Mouse (Mus musculus): ENCODE data around the gene Nod2. TPM values are rescaled to one million over a fixed set of nuclear protein-coding genes. Genes with fewer than 3 reads are reported as not detected.

Gene Nod2
- total and polyA plus RNA-seq, 3 experiments: 1.1 to 1.9 (median 1.5) TPM

DNA sequence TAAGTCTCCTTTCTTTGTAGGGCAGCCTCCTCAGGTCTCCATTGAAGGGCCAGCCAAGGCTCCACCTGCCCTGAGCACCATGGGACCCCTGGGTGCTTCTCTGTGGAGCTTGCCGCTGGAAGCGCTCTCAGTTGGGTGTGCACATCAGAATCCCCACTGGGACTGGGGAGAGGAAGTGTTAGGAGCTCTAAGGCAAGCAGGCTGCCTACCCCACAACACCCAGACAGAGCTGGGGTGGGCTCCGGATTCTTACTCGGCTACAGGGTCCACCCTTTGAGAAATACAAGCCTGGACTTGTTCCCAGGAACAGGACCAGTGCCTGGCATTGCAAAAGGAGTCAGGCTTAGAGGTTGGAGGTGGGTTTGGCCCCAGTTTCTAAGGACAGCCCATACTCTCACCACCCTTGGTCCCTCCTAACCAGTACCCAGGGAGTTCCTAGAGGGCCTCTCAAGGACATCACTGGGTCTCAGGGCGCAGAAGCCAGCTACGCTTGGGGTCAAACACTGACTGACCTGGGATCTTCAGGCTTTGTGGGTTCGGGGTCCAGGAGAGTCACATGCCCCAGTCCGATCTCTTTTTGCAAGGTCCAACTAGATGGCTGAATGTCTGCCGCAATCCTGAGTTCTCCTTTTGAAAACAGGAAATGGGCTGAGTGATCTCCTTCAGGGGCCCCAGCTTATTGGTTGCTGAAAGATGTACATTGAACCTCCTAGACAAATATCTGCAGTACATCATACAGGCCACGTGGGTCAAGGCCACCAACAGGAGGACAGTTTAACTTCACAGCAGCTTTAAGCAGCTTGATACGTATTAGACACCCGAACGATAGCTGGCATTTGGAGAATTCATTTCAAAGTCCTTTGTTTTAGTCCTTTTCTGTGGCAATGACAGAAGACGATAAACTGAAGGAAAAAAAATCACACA is 11.4 kb upstream of the Nod2 start, which contains the start of gene Snx20:
TSS of gene Snx20 (minus strand) at position 655 of the 924 bp plus-strand sequence.
- intact Hi-C loops (cut with DNase I): no loop called here
- no peaks in the 10 kb centered on the region for H3K36me3 ChIP-seq (ENCODE audit: control insufficient read depth, insufficient read depth, low read length)
- WGBS: 63% methylated on average over 14 of the region's 14 CpGs
- H3K27me3 ChIP-seq (ENCODE audit: control insufficient read depth, insufficient read depth, low read length): no peaks in the 10 kb centered on the region
- TF ChIP-seq EP300 (IDR thresholded peaks at IDR 0.05; ENCODE audit: insufficient read depth, low read depth, low read length): no peak
- no peak for TF ChIP-seq POLR2A (IDR thresholded peaks at IDR 0.05; ENCODE audit: insufficient read depth, low read depth, low read length)
- TF ChIP-seq CTCF (IDR thresholded peaks at IDR 0.05): no peak
- H3K4me1 ChIP-seq (ENCODE audit: control insufficient read depth, insufficient read depth, low read length): peaks cover 10% of the 10 kb centered on the region
- H3K27ac ChIP-seq: peak within 1 kb of the TSS; percentile 29
- peak; percentile 48 to 66 for DNase-seq
- no peak within 1 kb of the TSS for H3K4me3 ChIP-seq
- no peak within 1 kb of the TSS for H3K9ac ChIP-seq (ENCODE audit: low read depth, low read length)
- H3K79me2 ChIP-seq (replicated peaks; ENCODE audit: control insufficient read depth, insufficient read depth, low read length): no peaks in the 10 kb centered on the region

DNA sequence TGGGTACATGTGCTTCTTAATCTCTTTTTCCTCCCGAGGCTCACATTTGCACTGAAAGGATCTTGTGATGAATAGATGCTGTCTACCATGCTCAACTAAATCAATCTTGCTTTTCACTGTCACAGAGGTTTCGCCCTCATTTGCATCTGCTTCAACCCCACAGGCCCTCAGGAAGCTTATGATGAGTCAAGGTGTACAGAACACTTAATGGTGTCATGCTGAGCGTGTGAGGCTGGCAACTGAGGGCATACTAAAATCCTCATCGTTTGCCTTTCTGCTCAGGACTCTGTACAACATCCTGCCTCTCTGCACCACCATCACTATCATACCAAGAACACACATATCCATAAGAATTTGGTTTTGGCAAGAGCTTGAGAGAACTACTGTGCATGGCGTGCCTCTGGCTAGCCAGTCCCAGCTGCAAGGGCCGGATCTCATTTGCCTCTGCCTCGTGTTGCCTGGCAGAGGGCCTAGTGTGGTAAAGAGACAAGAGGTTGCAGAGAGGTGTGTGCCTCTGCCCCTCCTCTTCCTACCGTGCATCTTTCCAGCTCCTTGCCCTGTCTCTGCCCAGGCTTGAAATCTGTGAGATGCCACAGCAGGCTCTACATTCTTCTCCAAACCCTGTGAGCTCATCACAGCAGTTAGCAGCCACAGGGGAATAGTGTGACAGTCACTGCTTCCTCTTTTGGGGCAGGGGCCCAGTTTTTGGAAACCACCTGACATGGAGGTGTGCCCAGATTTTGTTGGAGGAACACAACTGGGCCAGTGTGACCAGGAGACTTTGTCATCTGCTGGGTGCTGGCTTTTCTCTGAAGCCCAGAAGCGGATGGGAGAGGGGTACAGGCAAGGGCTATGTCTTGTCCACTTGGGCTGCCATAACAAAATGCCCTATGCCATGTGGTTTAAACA is 9.8 kb upstream of the Nod2 start:
- no peaks in the 10 kb centered on the region for H3K27me3 ChIP-seq (ENCODE audit: control insufficient read depth, insufficient read depth, low read length)
- no peak for TF ChIP-seq CTCF (IDR thresholded peaks at IDR 0.05)
- no peak overlapping the region for H3K27ac ChIP-seq
- no peaks in the 10 kb centered on the region for H3K36me3 ChIP-seq (ENCODE audit: control insufficient read depth, insufficient read depth, low read length)
- intact Hi-C loops (cut with DNase I): no loop called here
- no peak overlapping the region for H3K4me3 ChIP-seq
- DNase-seq: peak in 1 of 2 experiments; percentile 34
- H3K9ac ChIP-seq (ENCODE audit: low read depth, low read length): no peak overlapping the region
- 67% methylated on average over 9 of the region's 9 CpGs for WGBS
- H3K79me2 ChIP-seq (replicated peaks; ENCODE audit: control insufficient read depth, insufficient read depth, low read length): no peaks in the 10 kb centered on the region
- peaks cover 8% of the 10 kb centered on the region for H3K4me1 ChIP-seq (ENCODE audit: control insufficient read depth, insufficient read depth, low read length)

- no peaks in the 10 kb centered on the region for H3K36me3 ChIP-seq (ENCODE audit: control insufficient read depth, insufficient read depth, low read length)
- intact Hi-C loops (cut with DNase I): no loop called here
- H3K27me3 ChIP-seq (ENCODE audit: control insufficient read depth, insufficient read depth, low read length): no peaks in the 10 kb centered on the region
- no peak for DNase-seq
- TF ChIP-seq CTCF (IDR thresholded peaks at IDR 0.05): no peak
- H3K79me2 ChIP-seq (replicated peaks; ENCODE audit: control insufficient read depth, insufficient read depth, low read length): no peaks in the 10 kb centered on the region
- no peak overlapping the region for H3K4me3 ChIP-seq
- no peak overlapping the region for H3K27ac ChIP-seq
- H3K9ac ChIP-seq (ENCODE audit: low read depth, low read length): no peak overlapping the region
- 91% methylated on average over 3 of the region's 3 CpGs for WGBS
- H3K4me1 ChIP-seq (ENCODE audit: control insufficient read depth, insufficient read depth, low read length): no peaks in the 10 kb centered on the region; the same call in 1 of the 2 replicates
These were observed 8.2 kb upstream of the Nod2 start for GRCm38 (mm10) chr8:88638908-88639307.

GRCm38 (mm10) chr8:88642734-88643564 is 4.2 kb upstream of the Nod2 start:
- peaks cover 4% of the 10 kb centered on the region for H3K4me1 ChIP-seq (ENCODE audit: control insufficient read depth, insufficient read depth, low read length)
- no peak for DNase-seq
- H3K36me3 ChIP-seq (ENCODE audit: control insufficient read depth, insufficient read depth, low read length): no peaks in the 10 kb centered on the region
- no peak overlapping the region for H3K9ac ChIP-seq (ENCODE audit: low read depth, low read length)
- no peak overlapping the region for H3K4me3 ChIP-seq
- no peaks in the 10 kb centered on the region for H3K27me3 ChIP-seq (ENCODE audit: control insufficient read depth, insufficient read depth, low read length)
- intact Hi-C loops (cut with DNase I): no loop called here
- TF ChIP-seq CTCF (IDR thresholded peaks at IDR 0.05) (no peak), EP300 (IDR thresholded peaks at IDR 0.05; ENCODE audit: insufficient read depth, low read depth, low read length) (no peak), POLR2A (IDR thresholded peaks at IDR 0.05; ENCODE audit: insufficient read depth, low read depth, low read length) (no peak)
- H3K27ac ChIP-seq: no peak overlapping the region
- H3K79me2 ChIP-seq (replicated peaks; ENCODE audit: control insufficient read depth, insufficient read depth, low read length): no peaks in the 10 kb centered on the region
- WGBS: 82% methylated on average over 5 of the region's 5 CpGs

DNA sequence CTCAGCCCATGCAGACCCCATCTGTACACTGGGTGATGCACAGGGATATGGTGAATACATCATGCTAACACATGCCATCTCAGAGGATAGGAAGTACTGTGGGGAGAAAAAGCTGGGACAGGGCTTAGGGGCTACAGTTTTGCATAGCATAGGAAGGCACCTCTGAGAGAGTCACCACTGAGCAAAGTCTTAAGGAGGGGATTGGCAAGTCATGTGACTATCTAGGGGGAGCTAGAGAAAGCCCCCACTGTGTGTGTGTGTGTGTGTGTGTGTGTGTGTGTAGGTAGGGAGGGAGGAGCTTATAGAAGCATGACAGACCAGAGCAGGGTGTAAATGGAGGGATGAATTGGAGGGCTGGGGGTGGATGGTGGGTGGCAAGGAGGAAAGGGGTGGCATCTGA is 1.2 kb downstream of the Nod2 start:
- no peak overlapping the region for H3K27ac ChIP-seq
- H3K4me3 ChIP-seq: peak overlapping the region; percentile 59; the same call in 1 of the 2 replicates
- peaks cover 23% of the 10 kb centered on the region for H3K4me1 ChIP-seq (ENCODE audit: control insufficient read depth, insufficient read depth, low read length)
- H3K79me2 ChIP-seq (replicated peaks; ENCODE audit: control insufficient read depth, insufficient read depth, low read length): no peaks in the 10 kb centered on the region
- H3K36me3 ChIP-seq (ENCODE audit: control insufficient read depth, insufficient read depth, low read length): no peaks in the 10 kb centered on the region
- intact Hi-C loops (cut with DNase I): loop anchor here (5.0 kb wide), 1 partner anchor 49 kb away; the partner anchor contains the start of gene Cyld
- no peaks in the 10 kb centered on the region for H3K27me3 ChIP-seq (ENCODE audit: control insufficient read depth, insufficient read depth, low read length)
- no peak overlapping the region for H3K9ac ChIP-seq (ENCODE audit: low read depth, low read length)
- no peak for DNase-seq
- TF ChIP-seq POLR2A (IDR thresholded peaks at IDR 0.05; ENCODE audit: insufficient read depth, low read depth, low read length) (no peak), EP300 (IDR thresholded peaks at IDR 0.05; ENCODE audit: insufficient read depth, low read depth, low read length) (no peak), CTCF (IDR thresholded peaks at IDR 0.05) (no peak)

Data from heart, adult 2 months (tissue).